Mouse (Mus musculus): ENCODE data around the gene Cd160. TPM values are rescaled to one million over a fixed set of nuclear protein-coding genes. Genes with fewer than 3 reads are reported as not detected.

The Cd160 gene
- total and polyA plus RNA-seq, 3 experiments: not detected

DNA sequence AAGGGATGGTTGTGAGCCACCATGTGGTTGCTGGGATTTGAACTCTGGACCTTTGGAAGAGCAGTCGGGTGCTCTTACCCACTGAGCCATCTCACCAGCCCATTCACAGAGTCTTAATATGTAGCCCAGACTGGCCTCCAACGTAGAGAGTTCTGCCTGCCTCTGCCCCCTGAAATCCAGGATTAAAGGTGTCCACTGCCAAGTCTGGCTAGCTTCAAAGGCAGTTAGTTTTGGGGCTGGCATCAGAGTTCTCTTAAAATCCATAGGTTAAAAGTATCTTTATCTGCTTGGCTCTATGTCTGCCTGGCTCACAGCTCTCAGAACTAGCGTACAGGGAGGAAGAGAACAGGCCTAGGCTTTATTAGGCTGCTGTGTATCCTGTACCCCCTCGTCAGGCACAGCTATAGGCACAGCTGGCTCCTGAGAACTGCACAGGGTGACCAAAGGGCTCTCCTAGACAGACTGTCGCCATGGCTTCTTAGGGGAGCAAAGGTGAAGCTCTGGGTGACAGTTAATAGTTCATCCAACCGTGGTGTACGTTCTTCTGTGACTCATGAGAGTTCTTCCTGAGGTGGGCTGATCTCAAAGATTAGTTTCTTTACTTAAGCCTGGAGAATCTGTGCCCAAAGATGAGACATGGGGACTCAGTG, 10.0 kb upstream of the Cd160 start:
- no peak overlapping the region for H3K9ac ChIP-seq (ENCODE audit: insufficient read depth, low read depth)
- no peak for DNase-seq (ENCODE audit: extremely low read depth)
- no peak overlapping the region for H3K4me3 ChIP-seq (replicated peaks in 1 of 3; ENCODE audit: low read depth in 2 of 3, low read length in 2 of 3, poor library complexity in 1 of 3)
- TF ChIP-seq IRF4 (IDR thresholded peaks at IDR 0.05; ENCODE audit: low read depth, low read length) (no peak), TCF12 (IDR thresholded peaks at IDR 0.05; ENCODE audit: low read depth, low read length) (no peak), ZC3H11A (IDR thresholded peaks at IDR 0.05; ENCODE audit: low read depth, low read length) (no peak), USF1 (IDR thresholded peaks at IDR 0.05; ENCODE audit: low read depth, low read length) (no peak), MAX (IDR thresholded peaks at IDR 0.05; ENCODE audit: low read length) (no peak)
- no peak overlapping the region for H3K4me2 ChIP-seq (ENCODE audit: insufficient read depth, low read depth, poor library complexity, severe bottlenecking)
- in situ Hi-C loops (cut with MboI; ENCODE audit: low pct_ligation_motif_present, low pct_unique_long_range_greater_than_20kb, low sequenced_read_pairs) (no loop called here), dilution Hi-C loops (cut with MboI; ENCODE audit: extremely low pct_ligation_motif_present, extremely low pct_unique_long_range_greater_than_20kb, low sequenced_read_pairs) (no loop called here)
- H3K9me3 ChIP-seq (replicated peaks; ENCODE audit: low read length): no peaks in the 10 kb centered on the region
- no peak overlapping the region for H3K27ac ChIP-seq (ENCODE audit: insufficient read depth, low read depth)
- H3K79me2 ChIP-seq (replicated peaks; ENCODE audit: control insufficient read depth, extremely low read depth, insufficient read depth, poor library complexity, severe bottlenecking): no peaks in the 10 kb centered on the region
- no peaks in the 10 kb centered on the region for H3K27me3 ChIP-seq (replicated peaks)
- H3K36me3 ChIP-seq (replicated peaks in 1 of 2; ENCODE audit: control insufficient read depth in 1 of 2, insufficient read depth in 1 of 2, low read length in 1 of 2): no peaks in the 10 kb centered on the region
- H3K4me1 ChIP-seq (ENCODE audit: control insufficient read depth in 1 of 2, insufficient read depth in 2 of 2): no peaks in the 10 kb centered on the region

DNA sequence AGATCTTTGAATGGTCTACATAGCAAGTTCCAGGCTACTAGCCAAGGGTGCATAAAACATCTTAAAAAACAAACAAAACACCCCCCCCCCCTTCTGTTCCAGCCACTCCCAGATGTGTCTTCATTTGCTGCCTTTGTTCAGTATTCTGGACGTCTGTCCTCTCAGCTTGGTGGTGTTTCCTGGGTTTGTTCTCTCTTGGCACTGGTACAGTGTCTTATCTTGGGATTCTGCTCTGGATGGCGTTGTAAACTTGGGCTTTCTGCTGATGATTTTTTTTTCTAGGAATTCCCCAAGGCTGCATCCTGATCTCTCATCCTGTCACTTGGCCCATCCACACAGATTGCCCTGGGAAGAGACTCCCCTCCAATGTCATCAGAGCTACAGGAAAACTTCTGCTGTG, 7.3 kb upstream of the Cd160 start:
- Histone ChIP-seq H3K36me3 (replicated peaks in 1 of 2; ENCODE audit: control insufficient read depth in 1 of 2, insufficient read depth in 1 of 2, low read length in 1 of 2) (no peaks in the 10 kb centered on the region), H3K27me3 (replicated peaks) (no peaks in the 10 kb centered on the region), H3K4me1 (ENCODE audit: control insufficient read depth in 1 of 2, insufficient read depth in 2 of 2) (no peaks in the 10 kb centered on the region), H3K9ac (ENCODE audit: insufficient read depth, low read depth) (no peak overlapping the region), H3K27ac (ENCODE audit: insufficient read depth, low read depth) (no peak overlapping the region), H3K4me3 (replicated peaks in 1 of 3; ENCODE audit: low read depth in 2 of 3, low read length in 2 of 3, poor library complexity in 1 of 3) (no peak overlapping the region), H3K79me2 (replicated peaks; ENCODE audit: control insufficient read depth, extremely low read depth, insufficient read depth, poor library complexity, severe bottlenecking) (no peaks in the 10 kb centered on the region), H3K9me3 (replicated peaks; ENCODE audit: low read length) (no peaks in the 10 kb centered on the region), H3K4me2 (ENCODE audit: insufficient read depth, low read depth, poor library complexity, severe bottlenecking) (no peak overlapping the region)
- in situ Hi-C loops (cut with MboI; ENCODE audit: low pct_ligation_motif_present, low pct_unique_long_range_greater_than_20kb, low sequenced_read_pairs): no loop called here
- DNase-seq (ENCODE audit: extremely low read depth): no peak
- dilution Hi-C loops (cut with MboI; ENCODE audit: extremely low pct_ligation_motif_present, extremely low pct_unique_long_range_greater_than_20kb, low sequenced_read_pairs): no loop called here
- TF ChIP-seq JUND (conservative IDR thresholded peaks at IDR 0.05; ENCODE audit: low read depth, low read length) (no peak), ZNF384 (IDR thresholded peaks at IDR 0.05; ENCODE audit: low read depth, low read length) (no peak), EP300 (IDR thresholded peaks at IDR 0.05; ENCODE audit: low read length) (no peak), KAT2A (IDR thresholded peaks at IDR 0.05; ENCODE audit: insufficient replicate concordance, low read length) (no peak), MEF2A (IDR thresholded peaks at IDR 0.05; ENCODE audit: borderline replicate concordance, low read depth, low read length) (no peak), POLR2AphosphoS2 (IDR thresholded peaks at IDR 0.05; ENCODE audit: low read depth, low read length) (no peak), SMC3 (IDR thresholded peaks at IDR 0.05; ENCODE audit: low read depth, low read length) (no peak), CHD2 (IDR thresholded peaks at IDR 0.05; ENCODE audit: low read length) (no peak)

All from CH12.LX (cell line).